Mouse (Mus musculus) liver, embryonic 11.5 days (tissue): ENCODE results near the gene Bnc2. TPM values are rescaled to one million over a fixed set of nuclear protein-coding genes. Genes with fewer than 3 reads are reported as not detected.

ENCODE experiments used
- ATAC-seq: fragments of 200-750 bp; cut with Nextera tagmentation; replicated peaks from 2 replicates; pipeline ENCODE4 v1.8.0; 2017; ENCODE audit warnings: moderate number of reproducible peaks, mild to moderate bottlenecking, moderate TSS enrichment, moderate library complexity; ENCODE audit not compliant: low FRiP score
- DNase-seq: peaks from one replicate; pipeline ENCODE4 v3.0.0-alpha.2; 2017; ENCODE audit warnings: low spot score
- H3K27ac ChIP-seq: fragments of 300-500 bp; sonication (generic); 2 replicates; pipeline ENCODE4 v1.5.1; 2014; ENCODE audit warnings: mild to moderate bottlenecking, low read depth, low read length, control low read depth
- H3K27me3 ChIP-seq: fragments of 300-500 bp; sonication (generic); replicated peaks from 2 replicates; pipeline ENCODE4 v1.6.1; 2014; ENCODE audit warnings: low read length, mixed read lengths; ENCODE audit not compliant: control insufficient read depth, insufficient read depth
- H3K36me3 ChIP-seq: fragments of 300-500 bp; sonication (generic); 2 replicates; pipeline ENCODE4 v1.6.1; 2014; ENCODE audit warnings: mild to moderate bottlenecking, low read length, moderate library complexity, mixed read lengths; ENCODE audit not compliant: control insufficient read depth, insufficient read depth
- H3K4me1 ChIP-seq: fragments of 300-500 bp; sonication (generic); replicated peaks from 2 replicates; pipeline ENCODE4 v1.6.1; 2014; ENCODE audit warnings: low read length, mixed read lengths; ENCODE audit not compliant: control insufficient read depth, insufficient read depth
- H3K4me2 ChIP-seq: fragments of 300-500 bp; sonication (generic); 2 replicates; pipeline ENCODE4 v1.6.1; 2014; ENCODE audit warnings: mild to moderate bottlenecking, control low read depth, moderate library complexity
- H3K4me3 ChIP-seq: fragments of 300-500 bp; sonication (generic); 2 replicates; pipeline ENCODE4 v1.5.1; 2014; ENCODE audit warnings: low read depth, low read length, control low read depth
- H3K9ac ChIP-seq: fragments of 300-500 bp; sonication (generic); 2 replicates; pipeline ENCODE4 v1.6.1; 2014; ENCODE audit warnings: low read depth, low read length, control low read depth
- H3K9me3 ChIP-seq: fragments of 300-500 bp; sonication (generic); 2 replicates; pipeline ENCODE4 v1.6.1; 2016; ENCODE audit warnings: low read length, inconsistent platforms, mixed read lengths; ENCODE audit not compliant: control insufficient read depth
- WGBS: fragments of 180-500 bp; shearing (Covaris S2); extraction: QIAGEN DNeasy Blood & Tissue Kit; methylation state at CpG from one replicate; pipeline ENCODE4 v1.1.7; 2014; 5-methylcytosine and 5-hydroxymethylcytosine counted together
- polyA plus RNA-seq: library from polyadenylated mRNA; unstranded; fragments of >200 nt; fragmentation: Nextera tagmentation; extraction: Ambion mirVana; gene quantifications from 2 replicates; pipeline ENCODE4 v1.2.1, GENCODE M21; 2014

The Bnc2 gene
- polyA plus RNA-seq, 1 experiment from 2014 or later: 7.0 TPM

GRCm38 (mm10) chr4:84502581-84503269 is 172.3 kb downstream of the Bnc2 start:
- Histone ChIP-seq H3K4me1 (no peaks in the 10 kb centered on the region), H3K27ac (no peak overlapping the region), H3K9me3 (no peaks in the 10 kb centered on the region), H3K4me2 (no peak overlapping the region), H3K36me3 (no peaks in the 10 kb centered on the region), H3K9ac (no peak overlapping the region), H3K4me3 (no peak overlapping the region), H3K27me3 (no peaks in the 10 kb centered on the region)
- WGBS: 66% methylated on average over 8 of the region's 8 CpGs
- DNase-seq: no peak
- ATAC-seq: no peak

GRCm38 (mm10) chr4:84500796-84501349 is 174.2 kb downstream of the Bnc2 start:
- Histone ChIP-seq H3K4me3 (no peak overlapping the region), H3K36me3 (no peaks in the 10 kb centered on the region), H3K4me1 (no peaks in the 10 kb centered on the region), H3K27ac (no peak overlapping the region), H3K9ac (no peak overlapping the region), H3K27me3 (no peaks in the 10 kb centered on the region), H3K9me3 (no peaks in the 10 kb centered on the region), H3K4me2 (no peak overlapping the region)
- DNase-seq: no peak
- ATAC-seq: no peak
- WGBS: 38% methylated on average over 4 of the region's 4 CpGs

- Histone ChIP-seq H3K36me3 (no peaks in the 10 kb centered on the region), H3K4me1 (no peaks in the 10 kb centered on the region), H3K27ac (no peak overlapping the region), H3K27me3 (no peaks in the 10 kb centered on the region), H3K4me3 (no peak overlapping the region), H3K9ac (no peak overlapping the region), H3K4me2 (no peak overlapping the region), H3K9me3 (no peaks in the 10 kb centered on the region)
- DNase-seq: no peak
- no peak for ATAC-seq
- WGBS: 69% methylated on average over 9 of the region's 9 CpGs
These were observed 174.8 kb downstream of the Bnc2 start for GRCm38 (mm10) chr4:84500259-84500658.

- H3K9me3 ChIP-seq: no peaks in the 10 kb centered on the region
- WGBS: 83% methylated on average over 6 of the region's 6 CpGs
These were observed 176.6 kb downstream of the Bnc2 start for GRCm38 (mm10) chr4:84498469-84498868.

GRCm38 (mm10) chr4:84488323-84488722 is 186.8 kb downstream of the Bnc2 start:
- WGBS: 81% methylated on average over 5 of the region's 5 CpGs
- no peak overlapping the region for H3K4me3 ChIP-seq
- H3K9ac ChIP-seq: no peak overlapping the region
- no peak overlapping the region for H3K4me2 ChIP-seq
- DNase-seq: no peak
- no peaks in the 10 kb centered on the region for H3K9me3 ChIP-seq
- H3K4me1 ChIP-seq: no peaks in the 10 kb centered on the region
- no peaks in the 10 kb centered on the region for H3K27me3 ChIP-seq
- no peaks in the 10 kb centered on the region for H3K36me3 ChIP-seq
- no peak overlapping the region for H3K27ac ChIP-seq
- ATAC-seq: no peak

More at GRCm38 (mm10) chr4:84498469-84498868, 176.6 kb downstream of the Bnc2 start:
- no peaks in the 10 kb centered on the region for H3K36me3 ChIP-seq
- no peaks in the 10 kb centered on the region for H3K4me1 ChIP-seq
- ATAC-seq (no peak), DNase-seq (no peak)
- no peak overlapping the region for H3K9ac ChIP-seq
- H3K4me2 ChIP-seq: no peak overlapping the region
- no peak overlapping the region for H3K27ac ChIP-seq
- H3K4me3 ChIP-seq: no peak overlapping the region
- H3K27me3 ChIP-seq: no peaks in the 10 kb centered on the region

GRCm38 (mm10) chr4:84482680-84483079 is 192.4 kb downstream of the Bnc2 start:
- Histone ChIP-seq H3K4me1 (no peaks in the 10 kb centered on the region), H3K9me3 (no peaks in the 10 kb centered on the region), H3K36me3 (no peaks in the 10 kb centered on the region), H3K4me2 (no peak overlapping the region), H3K27me3 (no peaks in the 10 kb centered on the region), H3K9ac (no peak overlapping the region), H3K27ac (no peak overlapping the region), H3K4me3 (no peak overlapping the region)
- ATAC-seq (no peak), DNase-seq (no peak)
- 51% methylated on average over 6 of the region's 6 CpGs for WGBS

- Histone ChIP-seq H3K4me1 (no peaks in the 10 kb centered on the region), H3K4me2 (no peak overlapping the region), H3K9ac (no peak overlapping the region), H3K36me3 (no peaks in the 10 kb centered on the region), H3K9me3 (no peaks in the 10 kb centered on the region), H3K27me3 (no peaks in the 10 kb centered on the region), H3K27ac (no peak overlapping the region), H3K4me3 (no peak overlapping the region)
- no peak for ATAC-seq
- DNase-seq: no peak
- WGBS: 67% methylated on average over 2 of the region's 2 CpGs
These were observed 202.4 kb downstream of the Bnc2 start for GRCm38 (mm10) chr4:84472643-84473042.

- Histone ChIP-seq H3K4me3 (no peak overlapping the region), H3K27ac (no peak overlapping the region), H3K36me3 (no peaks in the 10 kb centered on the region), H3K27me3 (no peaks in the 10 kb centered on the region), H3K9me3 (no peaks in the 10 kb centered on the region), H3K4me2 (no peak overlapping the region), H3K4me1 (no peaks in the 10 kb centered on the region), H3K9ac (no peak overlapping the region)
- 86% methylated on average over 6 of the region's 6 CpGs for WGBS
- ATAC-seq (no peak), DNase-seq (no peak)
These were observed 204.8 kb downstream of the Bnc2 start for GRCm38 (mm10) chr4:84470106-84470885.
